Mouse (Mus musculus) right cerebral cortex, postnatal 4 days (tissue): ENCODE measurements around the gene Cyp3a41b.
"Not testable (repeated sequence)": the region's sequence is repeated elsewhere in the genome, so short reads cannot be mapped to it uniquely, and the experiment has no call there.

Experiments used
- DNase-seq: peaks from one replicate; pipeline ENCODE4 v3.0.0-alpha.2; 2022

The Cyp3a41b gene

GRCm38 (mm10) chr5:145584630-145585029, at the start of gene Cyp3a41b:
TSS of gene Cyp3a41b (minus strand) at chr5:145584730.
- DNase-seq: not testable (repeated sequence)

- DNase-seq: not testable (repeated sequence)
These were observed 47.8 kb upstream of the Cyp3a41b start for GRCm38 (mm10) chr5:145632286-145632685.

GRCm38 (mm10) chr5:145604891-145605290, 20.4 kb upstream of the Cyp3a41b start:
- DNase-seq: not testable (repeated sequence)

- not testable (repeated sequence) for DNase-seq
These were observed 13.3 kb upstream of the Cyp3a41b start for GRCm38 (mm10) chr5:145597851-145598250.

GRCm38 (mm10) chr5:145577321-145577720, 7.2 kb downstream of the Cyp3a41b start:
- not testable (repeated sequence) for DNase-seq

- not testable (repeated sequence) for DNase-seq
These were observed 8.9 kb downstream of the Cyp3a41b start for GRCm38 (mm10) chr5:145575660-145576059.

GRCm38 (mm10) chr5:145571922-145572321, 12.6 kb downstream of the Cyp3a41b start:
- DNase-seq: not testable (repeated sequence)
